Mouse (Mus musculus): ENCODE measurements around the gene Aph1b.

The Aph1b gene

DNA sequence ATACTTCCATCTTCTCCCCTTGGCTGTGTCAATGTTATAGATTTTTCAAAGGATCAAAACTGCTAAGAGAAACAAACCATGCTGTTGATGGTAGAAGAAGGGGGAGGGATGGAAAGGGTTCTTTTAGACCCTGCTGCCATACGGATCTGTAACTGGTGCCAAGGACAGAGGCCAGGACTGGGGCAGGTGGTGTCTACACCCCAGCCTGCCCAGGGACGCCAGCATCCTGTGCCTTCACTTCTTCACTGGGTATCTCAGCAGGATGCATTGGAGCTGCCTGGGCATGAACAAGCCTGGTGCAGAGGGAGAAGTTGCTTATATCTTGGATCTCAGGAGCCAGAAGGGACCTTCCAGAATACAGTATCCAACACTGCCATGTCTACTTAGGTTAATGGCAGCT is 50.8 kb downstream of the Aph1b start:
- no peak for DNase-seq (ENCODE audit: low read depth, low spot score)

DNA sequence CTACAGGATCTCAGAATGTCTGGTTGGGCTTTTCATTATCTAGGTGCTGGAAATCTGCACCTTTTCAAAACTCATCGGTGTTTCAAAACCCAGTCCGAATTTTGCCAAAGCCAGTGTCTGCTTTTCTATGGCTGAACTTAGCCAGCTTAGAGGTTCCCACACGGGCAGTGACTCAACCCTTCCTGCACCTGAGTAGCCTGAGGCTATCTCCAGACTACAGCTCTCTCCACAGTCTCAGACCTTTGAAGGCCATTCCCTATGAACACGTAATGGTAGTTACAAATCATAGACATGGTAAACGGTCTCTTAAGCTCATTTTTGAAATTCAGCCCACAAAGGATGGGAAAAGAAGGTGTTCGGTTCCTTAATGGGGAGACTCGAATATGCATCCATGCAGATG is 55.8 kb downstream of the Aph1b start:
- no peak for DNase-seq (ENCODE audit: low read depth, low spot score)

DNA sequence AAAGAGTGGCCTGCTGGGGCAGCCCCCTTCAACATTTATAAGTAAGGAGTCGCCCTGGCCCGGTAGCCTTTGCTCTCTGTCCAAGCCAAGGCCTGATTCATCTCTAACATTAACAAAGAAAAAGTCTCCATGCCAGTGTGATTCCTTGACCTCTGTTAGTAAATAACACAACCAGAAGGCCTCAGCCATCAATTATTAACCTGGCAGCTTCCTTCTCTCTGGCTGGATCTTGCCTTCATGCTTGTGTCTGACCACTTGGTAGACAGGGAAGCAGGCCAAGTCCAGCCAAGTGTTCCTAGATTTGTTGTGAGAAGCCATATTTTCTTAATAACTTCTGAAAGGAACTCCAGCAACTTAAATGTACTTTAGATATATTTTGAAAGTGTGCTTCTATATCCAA is 58.7 kb downstream of the Aph1b start:
- DNase-seq (ENCODE audit: low read depth, low spot score), result no peak

DNA sequence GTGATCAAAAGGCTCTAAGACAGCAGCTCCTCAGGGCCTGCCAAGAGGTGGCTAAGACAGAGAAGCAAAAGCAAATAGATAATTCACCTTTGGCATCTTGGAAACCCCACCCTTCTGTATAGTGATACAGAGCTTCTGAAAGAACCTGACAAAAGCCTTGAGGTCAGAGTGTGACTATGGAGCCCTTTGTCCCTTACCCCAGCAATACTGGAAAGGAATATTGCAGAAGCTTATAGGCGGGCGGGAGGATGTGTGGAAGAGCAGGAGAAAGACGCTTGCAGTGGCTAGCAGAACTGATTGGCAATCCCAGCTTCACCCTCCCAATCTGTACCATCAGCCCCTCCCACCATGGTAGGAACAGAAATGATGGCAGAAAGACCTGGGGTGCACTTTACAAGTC is 59.3 kb downstream of the Aph1b start:
- DNase-seq (ENCODE audit: low read depth, low spot score), result no peak

DNA sequence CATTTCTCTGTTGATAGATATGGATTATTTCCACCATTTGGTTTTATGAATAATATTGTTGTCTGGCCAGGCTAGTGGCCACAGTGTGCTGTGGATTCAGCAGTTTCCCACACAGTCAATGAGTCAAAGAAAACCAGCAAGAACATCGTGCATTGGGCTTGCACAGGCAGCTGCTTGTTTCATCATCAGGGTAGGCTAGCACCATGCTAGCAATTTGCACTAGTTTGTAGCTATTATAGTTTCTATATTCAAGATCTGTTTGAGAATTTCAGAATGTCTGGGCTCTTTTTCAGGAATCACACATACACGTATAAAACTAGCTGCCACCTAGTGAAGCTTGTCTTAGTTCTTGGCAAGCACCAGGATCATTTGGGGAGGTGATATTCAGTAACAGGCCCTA is 60.2 kb downstream of the Aph1b start:
- no peak for DNase-seq (ENCODE audit: low read depth, low spot score)

DNA sequence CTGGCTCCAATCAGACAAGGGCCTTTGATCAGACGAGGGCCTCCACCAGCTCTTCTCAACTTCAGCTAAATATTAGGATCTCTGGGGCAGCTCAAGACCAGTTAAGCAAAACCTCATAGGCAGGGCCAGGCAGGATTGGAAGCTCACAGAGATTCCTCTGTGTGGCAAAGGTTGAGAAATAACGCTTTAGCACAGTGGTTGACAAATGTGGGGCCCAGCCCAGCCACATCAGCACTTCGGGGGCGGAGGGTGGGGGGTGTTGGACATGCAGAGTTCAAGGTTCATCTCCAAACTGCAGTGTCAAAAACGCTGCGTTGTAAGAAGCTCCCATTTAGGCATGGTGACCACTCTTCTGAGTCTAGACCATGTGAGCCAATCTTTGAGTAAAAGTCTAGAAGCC is 60.7 kb downstream of the Aph1b start:
- no peak for DNase-seq (ENCODE audit: low read depth, low spot score)

DNA sequence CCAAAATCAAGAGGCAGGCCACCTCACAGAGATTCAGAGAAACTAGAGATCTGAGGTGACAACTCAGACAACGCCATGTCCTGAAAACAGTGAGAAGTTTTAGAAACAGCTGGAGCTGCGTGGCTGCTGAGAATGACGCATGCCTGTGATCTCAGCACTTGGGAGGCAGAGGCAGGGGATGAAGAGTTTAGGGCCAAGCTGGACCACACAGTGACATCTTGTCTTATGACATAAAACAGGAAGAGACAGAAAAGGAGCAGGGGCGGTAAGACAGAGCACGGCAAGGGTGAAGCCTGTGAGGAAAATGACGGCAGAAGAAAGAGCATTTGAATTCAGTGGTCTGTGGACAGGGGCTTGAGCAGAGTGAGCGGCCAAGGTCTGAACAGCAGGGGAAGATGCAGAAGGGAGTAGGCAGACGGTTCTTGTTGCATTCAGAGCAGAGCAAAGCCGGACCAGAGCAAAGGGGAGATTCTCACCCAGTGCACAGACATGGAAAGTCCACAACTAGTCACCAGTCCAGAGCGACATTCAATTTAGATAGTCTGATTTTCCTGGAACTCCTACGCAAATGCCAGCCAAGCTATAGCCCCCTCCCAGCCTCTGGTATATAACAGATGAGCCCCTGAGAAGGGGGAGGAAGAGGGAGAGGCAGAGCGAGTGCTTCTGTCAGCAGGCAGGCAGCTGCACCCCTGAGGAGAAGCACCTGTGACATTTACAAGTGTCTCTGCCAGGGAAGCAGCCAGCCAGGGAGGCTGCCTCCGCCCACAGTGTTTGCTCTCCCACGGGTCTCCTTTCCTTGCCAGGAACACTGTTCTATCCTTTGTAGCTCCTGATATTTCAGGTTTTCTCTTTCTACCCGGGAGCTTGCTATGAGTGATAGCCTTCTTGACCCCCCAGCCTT is 62.2 kb downstream of the Aph1b start:
- DNase-seq (ENCODE audit: low read depth, low spot score), result no peak

DNA sequence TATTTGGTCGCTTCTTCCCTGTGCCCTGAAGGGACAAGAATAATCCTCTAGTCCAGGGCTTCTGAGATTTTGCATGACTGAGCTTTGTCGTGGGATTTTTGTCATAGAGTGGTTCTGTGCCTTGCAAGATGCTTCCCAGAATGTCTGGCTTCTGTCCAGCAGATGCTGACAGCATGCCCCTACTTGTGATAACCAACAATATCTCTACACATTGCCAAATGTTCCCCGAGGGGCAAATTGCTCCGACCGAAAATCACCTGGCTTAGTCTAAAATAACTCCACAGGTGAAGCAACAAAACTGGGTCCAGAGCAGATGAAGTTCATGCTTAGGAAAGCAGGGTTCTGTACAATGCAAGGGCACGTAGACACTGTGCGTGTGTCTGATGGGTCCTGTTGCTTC is 64.0 kb downstream of the Aph1b start:
- no peak for DNase-seq (ENCODE audit: low read depth, low spot score)

DNA sequence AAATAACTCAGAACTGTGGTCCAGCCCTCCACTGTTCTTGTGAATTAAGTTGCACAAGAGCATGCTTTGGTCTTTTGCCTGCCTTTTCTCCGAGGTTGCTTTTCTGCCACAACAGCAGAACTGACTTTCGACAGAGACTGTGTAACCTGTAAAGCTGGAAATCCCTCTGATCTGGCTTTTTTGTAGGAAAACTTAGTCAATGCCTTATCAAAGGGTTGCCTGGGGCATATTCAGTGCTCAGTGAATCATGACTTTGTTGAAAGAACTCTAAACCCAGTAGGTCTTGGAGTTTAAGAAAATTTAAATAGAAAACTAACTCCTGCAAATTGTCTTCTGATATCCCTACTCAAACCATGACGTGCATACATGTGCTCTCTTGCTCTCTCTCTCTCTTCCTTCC is 64.7 kb downstream of the Aph1b start:
- no peak for DNase-seq (ENCODE audit: low read depth, low spot score)

DNA sequence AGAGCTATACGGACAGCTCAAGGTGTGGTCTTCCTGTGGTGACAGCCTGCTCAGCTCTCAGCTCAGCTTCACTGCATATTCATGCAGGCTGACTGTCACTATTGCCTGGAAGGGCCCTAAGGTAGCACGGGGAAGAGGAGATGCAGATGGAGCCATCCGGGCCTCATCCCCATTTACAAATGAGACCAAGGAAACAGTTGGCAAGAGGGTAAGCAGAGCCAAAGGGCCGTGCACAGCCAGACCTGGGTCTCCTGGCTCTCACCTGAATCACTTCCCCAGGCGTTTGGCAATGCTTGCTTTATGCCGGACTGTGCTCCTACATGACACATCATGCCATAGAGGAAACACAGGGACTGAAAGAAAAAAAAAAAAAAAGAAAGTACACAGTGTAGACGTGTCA is 68.0 kb downstream of the Aph1b start:
- no peak for DNase-seq (ENCODE audit: low read depth, low spot score)

DNA sequence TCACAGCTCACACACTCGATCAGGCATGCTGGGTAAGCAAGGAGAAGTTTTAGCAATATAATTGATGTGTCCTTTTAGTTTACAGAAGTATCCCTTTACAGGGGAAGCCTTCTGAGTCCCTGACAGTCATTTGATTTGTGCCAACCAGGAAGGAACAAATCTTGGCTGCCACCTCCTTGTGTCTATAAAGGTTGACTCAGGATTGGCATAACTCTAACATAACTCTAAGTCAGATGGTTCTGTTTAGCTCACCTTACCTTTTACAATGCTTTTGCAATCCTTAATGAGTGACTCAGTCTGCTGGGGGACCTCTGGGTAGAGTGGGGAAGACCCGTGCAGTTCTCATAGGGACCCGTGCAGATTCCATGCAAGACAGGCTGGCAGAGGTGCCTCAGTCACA is 69.7 kb downstream of the Aph1b start:
- DNase-seq (ENCODE audit: low read depth, low spot score), result no peak

Measured in brain, embryonic 18.5 days (tissue).